Mouse (Mus musculus): ENCODE measurements at regions not wholly inside any gene's neighbourhood (a gene's known extent, or its start where the extent isn't known, plus 50 kb on each side); places are given as distances from the start of the nearest gene placed in this dataset.
A peak's percentile ranks its signal among the peaks of the same experiment; 100 is the strongest.

- ATAC-seq (ENCODE audit: low TSS enrichment), result peak; percentile 41
Measured at GRCm38 (mm10) chr10:96955036-96955775, 338.4 kb downstream of the Btg1 start.

DNA sequence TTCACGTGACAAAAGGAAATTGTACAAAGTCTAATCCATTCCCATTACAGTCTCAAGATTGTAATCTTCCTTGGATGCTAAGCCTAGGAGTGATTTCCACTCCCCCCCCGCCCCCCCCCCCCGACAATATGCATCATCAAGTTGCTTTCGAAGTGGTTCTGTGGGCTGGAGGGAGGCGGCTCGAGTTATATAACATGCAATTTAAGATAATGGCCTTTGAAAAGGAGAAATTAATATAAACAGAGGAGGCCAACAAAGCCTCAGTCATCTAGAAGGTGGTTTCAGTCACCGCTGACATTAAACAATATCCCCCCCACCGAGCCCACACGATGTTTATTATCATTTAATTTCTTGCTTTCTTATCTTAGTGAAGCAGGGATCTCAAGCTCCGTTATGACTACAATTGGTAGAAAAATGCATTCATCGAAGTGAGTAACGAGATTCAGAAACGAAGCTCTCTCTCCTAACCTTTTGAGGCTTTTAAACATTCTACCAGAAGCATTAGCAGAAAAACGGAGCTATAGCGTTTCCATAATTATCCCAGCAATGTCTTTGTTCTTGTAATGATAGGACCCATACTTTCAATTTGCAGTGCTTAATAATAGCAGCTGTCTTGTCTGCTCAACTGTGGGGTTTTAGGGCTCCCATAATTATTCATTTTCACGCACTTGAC is 339.1 kb downstream of the Btg1 start:
- peak; percentile 74 for ATAC-seq (ENCODE audit: low TSS enrichment)

DNA sequence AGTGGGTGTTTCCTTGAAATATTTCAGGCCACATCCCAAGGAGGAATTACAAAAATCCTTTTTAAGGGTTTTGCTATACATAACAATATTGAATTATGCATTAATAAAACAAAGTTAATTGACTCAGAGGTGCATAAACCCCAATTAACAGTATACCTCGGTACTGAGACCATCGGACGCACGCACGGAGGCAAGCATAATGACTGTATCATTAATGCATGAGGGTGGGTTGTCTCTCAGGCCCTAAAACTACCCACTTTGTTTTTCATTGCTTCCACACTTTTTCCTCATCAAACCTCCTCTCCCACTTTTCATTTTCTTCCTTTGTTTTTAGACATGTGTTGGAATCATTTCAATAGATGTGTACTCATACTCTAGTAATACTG is 339.6 kb downstream of the Btg1 start:
- ATAC-seq (ENCODE audit: low TSS enrichment), result no peak

DNA sequence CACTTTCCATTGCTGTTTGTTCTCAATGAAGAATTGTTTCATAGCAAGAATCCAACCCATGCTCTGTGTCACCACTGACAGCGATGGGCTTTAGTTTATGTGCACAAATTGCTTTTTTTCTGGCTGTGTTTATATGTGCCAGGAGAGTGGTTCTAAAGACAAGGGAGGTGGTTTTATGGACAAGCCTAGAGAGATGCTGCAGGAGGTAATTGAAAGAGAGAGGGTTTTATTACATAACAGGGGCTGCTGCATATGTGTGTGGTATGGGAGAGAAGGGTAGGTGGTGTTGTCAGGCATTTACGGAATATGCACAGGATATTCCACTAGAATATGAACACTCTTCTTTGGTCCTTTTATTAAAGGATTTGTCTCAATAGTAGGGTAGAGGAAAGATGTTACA is 340.2 kb downstream of the Btg1 start:
- no peak for ATAC-seq (ENCODE audit: low TSS enrichment)

GRCm38 (mm10) chr10:96969825-96970224 is 353.0 kb downstream of the Btg1 start:
- ATAC-seq (ENCODE audit: low TSS enrichment), result no peak

GRCm38 (mm10) chr10:96970737-96971136 is 353.9 kb downstream of the Btg1 start:
- no peak for ATAC-seq (ENCODE audit: low TSS enrichment)

GRCm38 (mm10) chr10:96971810-96972209 is 355.0 kb downstream of the Btg1 start:
- no peak for ATAC-seq (ENCODE audit: low TSS enrichment)

DNA sequence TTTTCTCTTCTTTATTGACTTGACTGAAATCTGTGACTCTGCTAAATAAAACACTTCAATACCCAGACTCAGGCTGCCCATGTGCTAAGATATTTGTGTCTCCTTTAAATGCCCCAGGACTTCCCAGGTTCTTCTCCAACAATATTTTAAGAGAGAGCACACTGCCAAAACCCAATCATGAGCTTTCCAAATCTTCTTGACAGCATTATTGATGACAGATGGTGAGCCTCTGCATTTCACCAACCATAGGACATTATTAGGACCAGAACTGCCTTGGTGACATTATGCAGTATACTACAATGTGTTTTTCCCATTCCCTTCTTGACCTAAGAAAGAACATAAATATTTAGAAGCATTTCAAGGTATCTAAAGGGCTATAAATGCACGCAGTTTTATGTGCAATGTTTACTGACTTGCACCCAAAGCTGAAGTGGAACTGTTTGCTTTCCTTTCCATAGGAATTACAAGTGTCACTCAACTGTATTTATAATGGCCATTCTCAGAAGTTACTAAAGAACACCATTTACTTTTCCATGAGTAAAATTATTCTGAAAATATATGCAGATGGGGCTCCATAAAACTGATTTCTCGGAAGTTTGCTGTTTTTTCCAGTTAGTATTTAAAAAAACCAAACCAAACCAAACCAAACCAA is 357.6 kb downstream of the Btg1 start:
- no peak for ATAC-seq (ENCODE audit: low TSS enrichment)

GRCm38 (mm10) chr10:96976691-96977090 is 359.9 kb downstream of the Btg1 start:
- ATAC-seq (ENCODE audit: low TSS enrichment), result no peak

DNA sequence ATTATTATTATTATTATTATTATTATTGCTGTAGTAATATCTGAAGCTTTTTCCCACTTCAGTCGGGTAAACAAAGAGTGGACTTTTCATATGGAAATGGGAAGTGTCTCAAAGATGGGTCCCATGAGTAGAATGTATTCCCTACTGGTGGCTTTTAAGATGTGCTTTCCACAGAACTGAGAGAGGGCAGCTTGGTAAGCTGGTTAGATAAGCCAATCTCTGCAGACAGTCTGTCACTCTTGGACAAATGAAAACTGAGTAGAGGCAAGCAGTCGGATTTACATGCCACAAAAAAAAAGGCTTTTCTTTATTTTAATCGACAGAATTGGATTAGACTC is 363.7 kb downstream of the Btg1 start:
- no peak for ATAC-seq (ENCODE audit: low TSS enrichment)

GRCm38 (mm10) chr10:96980832-96981515 is 364.2 kb downstream of the Btg1 start:
- ATAC-seq (ENCODE audit: low TSS enrichment), result no peak

- no peak for ATAC-seq (ENCODE audit: low TSS enrichment)
Measured at GRCm38 (mm10) chr10:96981516-96981869, 364.7 kb downstream of the Btg1 start.

DNA sequence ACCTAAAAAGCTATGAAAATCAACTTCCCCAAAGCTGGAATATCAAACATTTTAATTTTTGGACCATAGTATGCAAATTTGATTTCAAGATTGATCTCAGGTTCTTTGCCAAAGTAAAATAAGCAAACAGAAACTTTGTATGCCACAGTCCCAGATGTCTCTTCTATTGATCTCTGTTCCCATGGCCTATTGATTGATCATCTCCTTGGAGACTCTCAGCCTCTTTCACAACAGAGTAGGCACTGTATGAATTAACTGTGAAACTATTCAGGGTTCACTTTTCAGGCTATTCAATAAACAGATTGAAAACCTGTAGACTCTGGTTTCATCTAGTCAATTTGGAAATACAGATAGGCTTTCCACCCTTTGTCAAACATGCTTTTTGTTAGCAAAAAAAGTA is 384.1 kb downstream of the Btg1 start:
- ATAC-seq (ENCODE audit: low TSS enrichment), result no peak

- ATAC-seq (ENCODE audit: low TSS enrichment), result no peak
Measured at GRCm38 (mm10) chr10:97008873-97009272, 392.1 kb downstream of the Btg1 start.

DNA sequence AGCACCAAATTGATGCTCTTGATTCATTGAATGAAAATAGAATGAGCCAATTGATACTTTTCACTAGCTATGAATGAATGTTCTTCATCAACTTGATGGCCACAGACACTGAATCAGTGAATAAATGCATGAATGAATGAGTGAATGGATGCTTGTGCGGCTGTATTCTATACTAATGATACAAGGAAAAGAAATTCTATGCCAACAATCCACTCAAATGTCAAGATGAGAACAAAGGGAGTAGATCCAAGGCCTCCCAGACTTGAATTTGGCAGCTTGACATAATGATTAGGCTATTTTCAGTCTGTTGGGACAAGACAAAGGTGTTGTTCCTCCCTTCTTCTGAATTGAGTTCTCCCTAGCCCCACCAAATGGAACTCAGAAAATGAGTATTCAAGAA is 393.1 kb downstream of the Btg1 start:
- no peak for ATAC-seq (ENCODE audit: low TSS enrichment)

DNA sequence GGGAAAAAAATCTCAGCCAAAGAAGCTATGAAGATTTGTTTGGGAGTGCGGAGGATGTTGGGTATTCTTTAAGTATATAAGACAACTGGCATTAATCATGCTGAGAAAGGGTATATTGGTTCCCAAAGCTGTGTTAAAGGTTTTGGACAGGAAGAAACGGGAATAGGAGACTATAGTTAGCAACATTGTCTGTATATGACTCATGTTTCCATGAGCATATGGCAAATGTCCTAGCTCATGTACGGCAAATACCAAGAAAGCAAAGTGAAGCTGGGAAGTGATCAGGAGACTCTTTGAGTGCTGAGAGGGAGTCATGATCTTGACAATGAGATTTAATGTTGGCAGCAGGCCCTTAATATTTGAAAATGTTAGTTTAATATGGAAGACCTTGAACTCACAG is 401.8 kb downstream of the Btg1 start:
- ATAC-seq (ENCODE audit: low TSS enrichment), result peak; percentile 81

GRCm38 (mm10) chr10:97028776-97029175 is 412.0 kb downstream of the Btg1 start:
- no peak for ATAC-seq (ENCODE audit: low TSS enrichment)

- no peak for ATAC-seq (ENCODE audit: low TSS enrichment)
Measured at GRCm38 (mm10) chr10:97030996-97031395, 414.2 kb downstream of the Btg1 start.

GRCm38 (mm10) chr10:97035371-97035786 is 418.6 kb downstream of the Btg1 start:
- peak; percentile 85 for ATAC-seq (ENCODE audit: low TSS enrichment)

- no peak for ATAC-seq (ENCODE audit: low TSS enrichment)
Measured at GRCm38 (mm10) chr10:97038025-97038424, 421.2 kb downstream of the Btg1 start.

- ATAC-seq (ENCODE audit: low TSS enrichment), result no peak
Measured at GRCm38 (mm10) chr10:97047566-97047965, 430.8 kb downstream of the Btg1 start.

DNA sequence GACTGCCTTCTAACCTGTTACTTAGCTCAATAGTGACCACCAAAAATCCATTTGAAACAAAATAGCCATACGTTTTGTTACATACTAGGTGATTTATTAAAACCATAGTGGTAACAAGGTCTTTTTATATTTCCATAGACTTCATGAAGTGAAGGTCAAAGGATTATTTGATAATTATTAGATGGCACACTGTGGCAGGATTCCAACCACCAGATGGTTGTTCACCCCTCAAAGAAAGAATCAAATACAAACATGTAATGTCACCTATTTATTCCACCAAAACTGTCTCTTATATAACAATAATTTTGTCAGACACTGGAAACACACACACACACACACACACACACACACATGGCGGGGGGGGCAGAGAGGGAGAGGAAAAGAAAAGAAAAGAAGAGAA is 431.2 kb downstream of the Btg1 start:
- ATAC-seq (ENCODE audit: low TSS enrichment), result no peak

DNA sequence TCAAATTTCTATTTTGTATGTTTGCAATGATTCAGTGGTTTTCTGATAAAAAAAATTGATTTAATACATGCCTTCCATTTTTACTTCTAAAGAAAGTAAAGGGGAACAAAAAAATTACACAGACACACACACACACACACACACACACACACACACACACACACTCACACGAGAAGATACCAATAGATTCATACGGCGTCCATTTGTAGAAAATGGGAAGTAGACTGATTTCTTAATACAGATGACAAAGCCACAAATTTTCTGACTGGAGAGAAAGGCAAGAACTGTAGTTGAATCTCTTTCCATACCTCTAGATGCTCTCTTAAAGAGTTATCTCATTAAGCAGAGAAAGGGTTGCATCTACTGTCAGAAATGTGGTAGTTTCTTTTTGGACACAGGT is 424.9 kb upstream of the Dcn start:
- no peak for ATAC-seq (ENCODE audit: low TSS enrichment)
